Mouse (Mus musculus): Measurements from ENCODE around the gene Cacng2. TPM values are rescaled to one million over a fixed set of nuclear protein-coding genes. Genes with fewer than 3 reads are reported as not detected.
A peak's percentile ranks its signal among the peaks of the same experiment; 100 is the strongest.

The Cacng2 gene
- polyA plus RNA-seq, 1 experiment from 2014 or later, result 13.6 TPM

GRCm38 (mm10) chr15:77958071-77958470, 161.8 kb downstream of the Cacng2 start:
- no peak for ATAC-seq
- 66% methylated on average over 3 of the region's 3 CpGs for WGBS
- H3K4me3 ChIP-seq (ENCODE audit: low read depth, low read length), result no peak overlapping the region
- no peaks in the 10 kb centered on the region for H3K9me3 ChIP-seq (replicated peaks; ENCODE audit: control insufficient read depth, low read length, poor library complexity, severe bottlenecking)
- H3K4me1 ChIP-seq (ENCODE audit: control insufficient read depth, insufficient read depth, low read length), result peaks cover 28% of the 10 kb centered on the region
- no peak overlapping the region for H3K27ac ChIP-seq (ENCODE audit: low read length)
- H3K36me3 ChIP-seq (ENCODE audit: control insufficient read depth, insufficient read depth, low read length), result peaks cover 38% of the 10 kb centered on the region
- no peaks in the 10 kb centered on the region for H3K27me3 ChIP-seq (ENCODE audit: control insufficient read depth, insufficient read depth, low read depth, low read length)
- no peak overlapping the region for H3K4me2 ChIP-seq (ENCODE audit: low read length)
- no peak overlapping the region for H3K9ac ChIP-seq (ENCODE audit: low read depth, low read length)

DNA sequence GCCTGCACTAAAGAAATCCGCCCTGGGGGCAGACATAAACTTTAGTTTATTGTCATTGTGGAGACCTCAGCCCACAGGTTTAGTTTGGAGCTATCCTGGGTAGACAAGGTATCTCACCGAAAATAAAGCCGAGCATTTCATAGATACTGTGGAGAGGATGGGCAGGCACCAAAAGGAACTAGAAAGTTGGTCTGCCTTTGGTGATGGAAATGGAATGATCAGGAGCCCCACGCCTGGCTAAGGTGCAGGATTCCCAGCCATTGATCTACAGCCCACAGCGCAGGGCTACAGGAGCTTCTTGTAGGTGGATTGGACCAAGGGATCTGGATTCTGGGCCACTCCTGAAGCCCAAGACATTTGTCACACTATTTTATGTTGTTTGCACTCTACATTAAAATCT, 162.2 kb downstream of the Cacng2 start:
- Histone ChIP-seq H3K9me3 (replicated peaks; ENCODE audit: control insufficient read depth, low read length, poor library complexity, severe bottlenecking) (no peaks in the 10 kb centered on the region), H3K4me1 (ENCODE audit: control insufficient read depth, insufficient read depth, low read length) (peaks cover 28% of the 10 kb centered on the region), H3K27ac (ENCODE audit: low read length) (no peak overlapping the region), H3K4me2 (ENCODE audit: low read length) (no peak overlapping the region), H3K9ac (ENCODE audit: low read depth, low read length) (no peak overlapping the region), H3K36me3 (ENCODE audit: control insufficient read depth, insufficient read depth, low read length) (peaks cover 38% of the 10 kb centered on the region), H3K4me3 (ENCODE audit: low read depth, low read length) (no peak overlapping the region), H3K27me3 (ENCODE audit: control insufficient read depth, insufficient read depth, low read depth, low read length) (no peaks in the 10 kb centered on the region)
- no peak for ATAC-seq
- WGBS, result 46% methylated on average over 5 of the region's 5 CpGs

- ATAC-seq, result peak; percentile 94
- Histone ChIP-seq H3K27me3 (ENCODE audit: control insufficient read depth, insufficient read depth, low read depth, low read length) (no peaks in the 10 kb centered on the region), H3K36me3 (ENCODE audit: control insufficient read depth, insufficient read depth, low read length) (peaks cover 30% of the 10 kb centered on the region), H3K27ac (ENCODE audit: low read length) (peak within 1 kb of the TSS; percentile 76), H3K9me3 (replicated peaks; ENCODE audit: control insufficient read depth, low read length, poor library complexity, severe bottlenecking) (no peaks in the 10 kb centered on the region), H3K4me3 (ENCODE audit: low read depth, low read length) (peak within 1 kb of the TSS; percentile 55), H3K9ac (ENCODE audit: low read depth, low read length) (peak within 1 kb of the TSS; percentile 76), H3K4me1 (ENCODE audit: control insufficient read depth, insufficient read depth, low read length) (peaks cover 28% of the 10 kb centered on the region), H3K4me2 (ENCODE audit: low read length) (peak within 1 kb of the TSS; percentile 90)
- WGBS, result 0% methylated on average over 27 of the region's 39 CpGs
Measured at GRCm38 (mm10) chr15:77956404-77956901, 163.4 kb downstream of the Cacng2 start, which contains the start of gene Foxred2. Gene Foxred2, minus strand, starts transcription at chr15:77956722.

DNA sequence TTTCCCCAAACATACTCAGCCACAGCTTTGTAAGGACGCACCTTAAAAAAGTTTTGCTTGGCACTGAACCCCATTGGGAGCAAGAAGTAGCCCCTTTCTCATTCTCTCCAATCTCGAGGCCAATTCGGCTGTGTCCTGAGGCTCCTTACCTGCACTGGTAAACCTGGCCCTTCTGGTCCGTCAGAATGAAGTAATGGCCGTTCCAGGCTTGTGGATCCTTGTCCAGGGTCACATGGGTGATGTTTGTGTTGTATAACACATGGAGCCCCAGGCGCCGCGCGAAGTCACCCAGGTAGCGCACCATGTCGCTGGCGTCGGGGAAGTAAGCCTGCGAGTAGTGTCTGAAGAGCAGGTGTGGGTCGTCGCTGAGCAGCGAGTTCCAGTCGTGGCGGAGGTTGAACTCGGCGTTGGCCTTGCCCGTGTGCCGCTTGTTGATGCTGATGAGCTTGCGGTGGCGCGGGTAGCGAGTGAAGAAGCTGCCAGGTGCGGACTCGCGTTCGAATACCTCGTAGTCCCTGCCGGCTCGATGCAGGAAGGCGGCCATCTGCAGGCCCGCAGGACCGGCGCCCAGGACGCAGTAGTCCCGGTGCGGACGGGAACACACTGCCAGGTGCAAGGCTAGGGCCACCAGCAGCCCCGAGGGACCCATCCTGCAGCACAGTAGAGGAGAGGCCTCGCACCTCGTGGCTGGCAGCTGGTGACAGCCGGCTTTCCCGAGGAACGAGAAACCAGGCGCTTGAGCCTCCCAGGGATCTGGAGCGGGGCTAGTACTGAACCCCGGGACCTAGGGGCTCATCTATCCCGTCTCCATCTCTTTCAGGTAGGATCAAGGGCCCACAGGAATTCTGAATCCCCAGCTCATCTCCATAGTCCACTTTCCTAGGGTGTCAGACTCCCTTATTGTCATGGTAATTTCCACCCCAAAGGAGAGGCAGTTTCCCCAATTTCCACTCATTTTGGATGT, 164.1 kb downstream of the Cacng2 start:
- 8% methylated on average over 52 of the region's 52 CpGs for WGBS
- peak overlapping the region; percentile 90 for H3K4me2 ChIP-seq (ENCODE audit: low read length)
- ATAC-seq, result peak; percentile 66
- peaks cover 28% of the 10 kb centered on the region for H3K4me1 ChIP-seq (ENCODE audit: control insufficient read depth, insufficient read depth, low read length)
- peak overlapping the region; percentile 76 for H3K9ac ChIP-seq (ENCODE audit: low read depth, low read length)
- H3K9me3 ChIP-seq (replicated peaks; ENCODE audit: control insufficient read depth, low read length, poor library complexity, severe bottlenecking), result no peaks in the 10 kb centered on the region
- peak overlapping the region; percentile 76 for H3K27ac ChIP-seq (ENCODE audit: low read length)
- H3K36me3 ChIP-seq (ENCODE audit: control insufficient read depth, insufficient read depth, low read length), result peaks cover 24% of the 10 kb centered on the region
- no peaks in the 10 kb centered on the region for H3K27me3 ChIP-seq (ENCODE audit: control insufficient read depth, insufficient read depth, low read depth, low read length)
- H3K4me3 ChIP-seq (ENCODE audit: low read depth, low read length), result peak overlapping the region; percentile 55

DNA sequence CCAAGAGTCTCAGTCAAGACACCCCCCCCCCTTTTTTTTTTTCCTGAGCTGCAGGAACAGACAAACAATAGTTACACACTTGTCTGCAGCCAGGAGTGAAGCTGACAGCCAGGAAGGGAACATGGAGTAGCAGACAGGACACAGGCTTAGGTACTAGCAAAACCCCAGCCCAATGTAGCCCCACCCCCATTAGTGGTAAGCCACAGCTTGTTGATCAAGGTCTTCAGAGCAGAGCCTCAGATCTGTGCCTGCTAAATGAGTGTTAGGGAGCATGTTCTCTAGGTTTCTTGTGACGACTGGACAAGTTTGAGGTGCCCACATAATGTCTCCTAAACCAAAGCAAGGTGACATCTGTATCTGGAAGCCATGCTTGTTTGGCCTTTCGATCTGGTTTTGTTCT, 165.5 kb downstream of the Cacng2 start:
- ATAC-seq, result no peak
- H3K4me1 ChIP-seq (ENCODE audit: control insufficient read depth, insufficient read depth, low read length), result peaks cover 28% of the 10 kb centered on the region
- peaks cover 13% of the 10 kb centered on the region for H3K36me3 ChIP-seq (ENCODE audit: control insufficient read depth, insufficient read depth, low read length)
- H3K27me3 ChIP-seq (ENCODE audit: control insufficient read depth, insufficient read depth, low read depth, low read length), result no peaks in the 10 kb centered on the region
- H3K4me2 ChIP-seq (ENCODE audit: low read length), result peak overlapping the region; percentile 39
- 0 out of 2 replicates have a peak overlapping the region, but pooled peaks have one; percentile 36 for H3K9ac ChIP-seq (ENCODE audit: low read depth, low read length)
- H3K9me3 ChIP-seq (replicated peaks; ENCODE audit: control insufficient read depth, low read length, poor library complexity, severe bottlenecking), result no peaks in the 10 kb centered on the region
- no peak overlapping the region for H3K4me3 ChIP-seq (ENCODE audit: low read depth, low read length)
- WGBS, result 83% methylated on average over 2 of the region's 2 CpGs
- no peak overlapping the region for H3K27ac ChIP-seq (ENCODE audit: low read length)

- H3K27me3 ChIP-seq (ENCODE audit: control insufficient read depth, insufficient read depth, low read depth, low read length), result no peaks in the 10 kb centered on the region
- no peak for ATAC-seq
- H3K27ac ChIP-seq (ENCODE audit: low read length), result no peak overlapping the region
- WGBS, result 92% methylated on average over 3 of the region's 3 CpGs
- peaks cover 28% of the 10 kb centered on the region for H3K4me1 ChIP-seq (ENCODE audit: control insufficient read depth, insufficient read depth, low read length)
- H3K36me3 ChIP-seq (ENCODE audit: control insufficient read depth, insufficient read depth, low read length), result peaks cover 7% of the 10 kb centered on the region; the same call in 1 of the 2 replicates
- no peak overlapping the region for H3K9ac ChIP-seq (ENCODE audit: low read depth, low read length)
- H3K9me3 ChIP-seq (replicated peaks; ENCODE audit: control insufficient read depth, low read length, poor library complexity, severe bottlenecking), result no peaks in the 10 kb centered on the region
- no peak overlapping the region for H3K4me2 ChIP-seq (ENCODE audit: low read length)
- no peak overlapping the region for H3K4me3 ChIP-seq (ENCODE audit: low read depth, low read length)
Measured at GRCm38 (mm10) chr15:77952921-77953320, 166.9 kb downstream of the Cacng2 start.

- Histone ChIP-seq H3K9ac (ENCODE audit: low read depth, low read length) (no peak overlapping the region), H3K27ac (ENCODE audit: low read length) (no peak overlapping the region), H3K36me3 (ENCODE audit: control insufficient read depth, insufficient read depth, low read length) (peaks cover 26% of the 10 kb centered on the region), H3K9me3 (replicated peaks; ENCODE audit: control insufficient read depth, low read length, poor library complexity, severe bottlenecking) (no peaks in the 10 kb centered on the region), H3K4me3 (ENCODE audit: low read depth, low read length) (no peak overlapping the region), H3K27me3 (ENCODE audit: control insufficient read depth, insufficient read depth, low read depth, low read length) (no peaks in the 10 kb centered on the region), H3K4me2 (ENCODE audit: low read length) (no peak overlapping the region), H3K4me1 (ENCODE audit: control insufficient read depth, insufficient read depth, low read length) (peaks cover 6% of the 10 kb centered on the region; the same call in 1 of the 2 replicates)
- no peak for ATAC-seq
- WGBS, result 96% methylated on average over 7 of the region's 7 CpGs
Measured at GRCm38 (mm10) chr15:77949061-77949460, 170.8 kb downstream of the Cacng2 start.

DNA sequence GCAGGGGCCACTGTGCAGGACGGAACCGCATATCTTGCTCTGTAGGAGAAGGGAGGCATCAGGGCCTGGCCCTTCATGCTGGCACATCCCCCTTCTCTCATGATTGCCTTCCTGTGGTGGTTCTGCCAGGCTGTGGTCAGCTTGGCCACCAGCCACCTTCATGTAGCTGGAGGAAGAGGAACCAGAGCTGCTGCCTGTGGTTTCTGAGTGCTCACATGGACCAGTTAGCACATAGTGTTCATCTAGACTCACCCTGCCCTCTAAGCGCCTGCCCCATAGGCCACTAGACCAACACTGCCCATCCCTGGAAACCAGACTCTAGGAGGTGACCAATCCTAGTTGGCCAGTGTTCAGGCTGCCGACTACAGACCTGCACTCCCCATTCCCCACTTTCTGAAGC, 174.1 kb downstream of the Cacng2 start:
- no peak overlapping the region for H3K27ac ChIP-seq (ENCODE audit: low read length)
- H3K36me3 ChIP-seq (ENCODE audit: control insufficient read depth, insufficient read depth, low read length), result peaks cover 29% of the 10 kb centered on the region
- no peaks in the 10 kb centered on the region for H3K27me3 ChIP-seq (ENCODE audit: control insufficient read depth, insufficient read depth, low read depth, low read length)
- ATAC-seq, result no peak
- H3K4me2 ChIP-seq (ENCODE audit: low read length), result no peak overlapping the region
- 92% methylated on average over 4 of the region's 4 CpGs for WGBS
- no peaks in the 10 kb centered on the region for H3K9me3 ChIP-seq (replicated peaks; ENCODE audit: control insufficient read depth, low read length, poor library complexity, severe bottlenecking)
- no peak overlapping the region for H3K4me3 ChIP-seq (ENCODE audit: low read depth, low read length)
- no peak overlapping the region for H3K9ac ChIP-seq (ENCODE audit: low read depth, low read length)
- no peaks in the 10 kb centered on the region for H3K4me1 ChIP-seq (ENCODE audit: control insufficient read depth, insufficient read depth, low read length)
